Mouse (Mus musculus): ENCODE data around the gene Ap1b1. TPM values are rescaled to one million over a fixed set of nuclear protein-coding genes. Genes with fewer than 3 reads are reported as not detected.

Gene Ap1b1
- polyA plus RNA-seq, 3 experiments from 2014 or later: 48.9 to 55.5 (median 50.0) TPM

GRCm38 (mm10) chr11:4987487-4987852 is 846 bp downstream of the Ap1b1 start:
- ATAC-seq: no peak

GRCm38 (mm10) chr11:4989187-4989586 is 2.6 kb downstream of the Ap1b1 start:
- peak; percentile 32 for ATAC-seq

GRCm38 (mm10) chr11:4992471-4992870 is 5.8 kb downstream of the Ap1b1 start:
- no peak for ATAC-seq

- no peak for ATAC-seq
Observed at GRCm38 (mm10) chr11:4995676-4996075, 9.1 kb downstream of the Ap1b1 start.

GRCm38 (mm10) chr11:4996621-4997199 is 10.1 kb downstream of the Ap1b1 start:
- no peak for ATAC-seq

- ATAC-seq: no peak
Observed at GRCm38 (mm10) chr11:4998352-4998751, 11.7 kb downstream of the Ap1b1 start.

- no peak for ATAC-seq
Observed at GRCm38 (mm10) chr11:4998762-4999161, 12.1 kb downstream of the Ap1b1 start.

GRCm38 (mm10) chr11:5000241-5000640 is 13.6 kb downstream of the Ap1b1 start:
- no peak for ATAC-seq

- no peak for ATAC-seq
Observed at GRCm38 (mm10) chr11:5002826-5003225, 16.2 kb downstream of the Ap1b1 start.

GRCm38 (mm10) chr11:5005528-5005927 is 18.9 kb downstream of the Ap1b1 start:
- ATAC-seq: no peak

GRCm38 (mm10) chr11:5007186-5007585 is 20.6 kb downstream of the Ap1b1 start:
- no peak for ATAC-seq

GRCm38 (mm10) chr11:5008867-5009266 is 22.2 kb downstream of the Ap1b1 start:
- ATAC-seq: no peak

GRCm38 (mm10) chr11:5009354-5010074 is 22.9 kb downstream of the Ap1b1 start:
- no peak for ATAC-seq

GRCm38 (mm10) chr11:5010205-5010604 is 23.6 kb downstream of the Ap1b1 start:
- ATAC-seq: no peak

GRCm38 (mm10) chr11:5011480-5011879 is 24.9 kb downstream of the Ap1b1 start:
- ATAC-seq: no peak

- ATAC-seq: no peak
Observed at GRCm38 (mm10) chr11:5012213-5012715, 25.6 kb downstream of the Ap1b1 start.

GRCm38 (mm10) chr11:5015720-5016119 is 29.1 kb downstream of the Ap1b1 start:
- ATAC-seq: no peak

GRCm38 (mm10) chr11:5016286-5016685 is 29.7 kb downstream of the Ap1b1 start:
- no peak for ATAC-seq

GRCm38 (mm10) chr11:5017506-5017905 is 30.9 kb downstream of the Ap1b1 start:
- ATAC-seq: no peak

GRCm38 (mm10) chr11:5025108-5025507 is 38.5 kb downstream of the Ap1b1 start:
- ATAC-seq: no peak

- ATAC-seq: no peak
Observed at GRCm38 (mm10) chr11:5028228-5028627, 41.6 kb downstream of the Ap1b1 start.

GRCm38 (mm10) chr11:5032706-5033105 is 46.1 kb downstream of the Ap1b1 start:
- ATAC-seq: no peak

GRCm38 (mm10) chr11:5033136-5033535 is 46.5 kb downstream of the Ap1b1 start:
- ATAC-seq: no peak

GRCm38 (mm10) chr11:5035421-5035820 is 48.8 kb downstream of the Ap1b1 start:
- no peak for ATAC-seq

All from inflammation-experienced regulatory T-cells, adult 6 months (primary cell).